Mouse (Mus musculus) mesoderm, embryonic 11.5 days (tissue): ENCODE results near the gene Phb.

Experiments
- DNase-seq: peaks from one replicate; pipeline ENCODE4 v3.0.0-alpha.2; 2012; ENCODE audit warnings: low read depth, low spot score

The Phb gene

DNA sequence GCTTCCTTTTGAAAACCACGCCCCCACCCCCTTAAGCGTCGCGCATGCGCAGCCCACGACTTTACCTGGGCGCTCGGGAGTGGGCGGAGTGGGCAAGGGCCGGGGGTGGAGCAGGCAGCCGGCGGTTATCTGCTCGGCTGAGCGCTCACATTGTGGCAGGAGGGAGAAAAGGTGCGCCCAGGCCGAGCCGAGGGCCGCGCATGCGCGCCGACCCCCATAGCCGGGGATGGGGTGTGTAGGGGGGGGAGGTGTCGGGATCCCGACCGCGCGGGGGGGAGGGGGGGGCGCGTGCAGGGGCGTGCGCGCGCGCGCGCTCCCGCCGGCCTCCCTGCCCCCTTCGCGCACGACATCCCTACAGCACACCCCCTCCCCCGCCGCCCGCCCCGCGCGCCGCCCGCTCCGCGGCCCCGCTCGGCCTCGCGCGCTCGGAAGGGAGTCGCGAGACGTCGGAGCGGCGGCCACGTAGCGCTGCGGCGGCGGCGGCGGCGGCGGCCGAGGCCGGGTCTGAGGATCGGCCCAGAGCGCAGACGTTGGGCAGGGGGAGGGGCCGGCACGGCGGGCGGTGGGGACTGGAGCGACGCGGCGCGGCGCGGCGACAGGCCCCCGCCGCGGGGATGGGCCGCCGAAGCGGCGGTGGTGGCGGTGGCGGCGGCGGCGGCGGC, 45.9 kb downstream of the Phb start, which contains the start of gene Zfp652:
Gene Zfp652 (plus strand): TSS at position 111 of the 662 bp plus-strand sequence.
- peak; percentile 94 for DNase-seq

DNA sequence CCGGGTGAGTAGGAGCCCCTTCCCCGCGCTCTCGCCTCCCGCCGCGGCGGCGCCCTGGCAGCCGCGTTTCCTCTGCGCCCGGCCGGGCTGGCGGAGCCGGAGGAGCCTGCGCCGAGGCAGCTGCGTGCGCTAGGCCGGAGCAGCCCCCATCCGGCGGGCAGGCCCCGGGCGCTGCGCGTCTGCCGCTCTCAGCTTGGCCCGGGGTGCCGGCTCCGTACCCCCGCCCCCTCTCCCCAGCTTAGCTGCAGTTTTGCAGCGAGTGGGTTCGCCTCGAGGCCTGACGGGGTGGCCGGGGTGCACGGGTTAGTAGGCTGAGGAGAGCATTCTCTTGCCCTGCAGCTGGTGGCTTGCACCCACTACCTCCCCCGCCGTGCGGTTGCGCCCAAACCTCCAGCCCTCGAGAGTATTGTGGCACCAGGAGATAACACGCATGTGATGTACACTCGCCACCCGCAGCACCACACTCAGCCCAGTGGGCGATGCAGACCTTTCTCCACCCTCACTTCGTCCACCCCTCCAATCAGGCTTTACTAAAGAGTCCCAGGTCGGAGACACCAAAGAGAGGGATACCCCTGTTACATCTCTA, 46.6 kb downstream of the Phb start:
- DNase-seq: peak; percentile 41

DNA sequence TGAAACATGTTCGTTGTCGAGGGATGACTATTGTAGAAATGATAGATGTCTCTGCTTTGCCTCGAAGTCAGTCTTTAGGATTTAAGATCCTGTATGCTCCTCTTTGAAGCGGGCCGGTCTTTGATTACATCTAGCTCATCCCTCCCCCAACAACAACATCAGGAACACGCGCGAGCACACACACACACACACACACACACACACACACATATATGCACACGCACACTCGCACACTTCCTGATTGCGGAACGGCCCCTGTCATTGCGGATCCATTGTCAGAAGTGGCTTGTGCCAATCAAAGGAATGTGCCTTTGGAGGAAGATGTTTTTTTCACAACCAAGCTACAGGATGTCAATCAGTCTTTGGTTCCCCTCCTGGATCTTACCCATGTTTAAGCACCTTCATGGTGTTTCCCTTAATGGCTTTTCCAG, 47.1 kb downstream of the Phb start:
- DNase-seq: no peak

DNA sequence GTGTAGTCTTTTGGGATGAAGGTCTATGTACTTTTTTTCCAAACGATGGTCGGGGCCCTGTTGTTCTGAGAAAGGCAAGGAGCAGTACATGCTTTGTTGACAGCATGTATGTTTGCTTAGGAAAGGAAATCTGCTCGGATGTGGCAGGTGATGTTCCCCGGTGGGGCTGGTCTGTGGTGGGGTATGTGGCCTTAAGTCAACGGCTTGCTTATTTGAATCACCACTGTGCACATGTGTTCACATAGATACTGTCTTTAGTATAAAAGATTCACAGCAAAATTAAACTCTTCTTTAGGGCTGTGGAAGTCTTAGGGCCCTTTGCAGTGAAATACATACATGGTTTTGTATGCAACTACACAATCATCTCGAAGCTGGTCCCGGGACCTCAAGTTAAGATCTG, 47.7 kb downstream of the Phb start:
- no peak for DNase-seq

DNA sequence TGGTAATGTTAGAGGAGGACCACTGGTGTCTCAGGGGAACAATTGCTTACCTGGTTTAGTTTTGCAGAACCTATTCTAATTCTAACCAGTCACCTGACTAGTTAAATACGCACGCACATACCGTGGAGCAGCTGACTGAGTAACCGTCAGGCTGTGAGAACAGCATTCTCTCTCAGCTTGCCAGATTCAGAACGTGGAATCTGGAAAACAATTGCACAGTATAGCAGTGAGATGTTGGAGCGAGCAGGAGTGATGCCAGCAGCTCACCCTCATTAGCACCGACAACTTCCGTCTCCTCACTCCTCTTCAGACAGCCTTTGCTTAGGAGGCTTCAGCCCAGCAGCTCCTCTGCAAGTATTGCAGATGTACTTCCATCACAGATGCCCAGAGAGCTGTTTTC, 49.4 kb downstream of the Phb start:
- no peak for DNase-seq

DNA sequence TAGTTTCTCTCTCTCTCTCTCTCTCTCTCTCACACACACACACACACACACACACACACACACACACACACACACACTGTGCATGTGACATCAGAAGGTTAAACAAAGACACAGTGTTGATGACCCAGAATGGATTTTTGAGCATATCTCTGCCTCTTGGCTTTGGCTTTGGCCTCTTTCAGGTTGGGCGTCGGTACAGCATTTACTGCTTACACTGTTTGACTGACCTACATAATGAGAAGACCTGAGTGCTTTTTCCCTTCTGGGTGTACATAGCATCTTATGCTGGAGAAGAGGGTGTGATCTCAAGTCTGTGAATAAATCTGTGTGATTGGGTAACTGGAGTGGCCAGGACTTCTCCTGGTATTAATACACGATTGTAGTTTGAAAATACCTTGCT, 52.6 kb downstream of the Phb start:
- DNase-seq: no peak

DNA sequence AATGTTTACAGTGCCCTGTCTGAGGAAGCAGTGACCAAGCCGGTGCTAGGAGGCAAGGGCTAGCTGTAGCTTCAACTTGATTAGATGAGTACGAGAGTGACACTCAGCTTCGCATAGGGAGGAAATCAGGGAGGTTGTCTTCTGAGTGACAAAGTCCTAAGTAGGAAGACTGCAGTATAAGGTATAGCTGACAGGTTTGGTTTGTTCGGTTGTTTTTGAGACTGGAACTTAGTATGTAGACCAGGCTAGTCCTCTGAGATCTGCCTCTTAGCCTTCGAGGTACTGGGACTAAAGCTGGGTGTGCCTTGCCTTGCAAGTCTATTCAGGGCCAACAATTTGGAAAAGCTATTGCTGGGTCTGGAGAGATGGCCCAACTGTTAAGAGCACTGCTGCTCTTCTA, 56.5 kb downstream of the Phb start, which contains the start of gene B130006D01Rik:
Gene B130006D01Rik (plus strand): TSS at position 301 of the 400 bp plus-strand sequence.
- no peak for DNase-seq

DNA sequence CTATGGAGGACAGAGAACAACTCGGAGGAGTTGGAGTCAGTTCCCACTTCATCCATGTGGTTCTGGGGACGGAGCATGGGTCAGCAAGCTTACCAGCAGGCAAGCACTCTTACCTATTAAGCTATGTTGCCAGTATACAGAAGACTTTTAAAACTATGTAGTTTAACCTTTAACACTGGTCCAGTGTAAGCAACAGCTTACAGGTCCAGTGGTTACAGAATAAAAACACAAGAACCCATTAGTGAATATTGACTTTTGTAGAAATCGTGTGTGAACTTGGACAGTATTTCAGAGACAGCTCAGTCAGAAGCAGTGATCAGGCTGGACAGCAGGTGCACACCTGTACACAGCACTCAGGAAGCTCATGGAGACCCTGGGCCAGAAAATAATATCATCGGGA, 57.7 kb downstream of the Phb start:
- no peak for DNase-seq

DNA sequence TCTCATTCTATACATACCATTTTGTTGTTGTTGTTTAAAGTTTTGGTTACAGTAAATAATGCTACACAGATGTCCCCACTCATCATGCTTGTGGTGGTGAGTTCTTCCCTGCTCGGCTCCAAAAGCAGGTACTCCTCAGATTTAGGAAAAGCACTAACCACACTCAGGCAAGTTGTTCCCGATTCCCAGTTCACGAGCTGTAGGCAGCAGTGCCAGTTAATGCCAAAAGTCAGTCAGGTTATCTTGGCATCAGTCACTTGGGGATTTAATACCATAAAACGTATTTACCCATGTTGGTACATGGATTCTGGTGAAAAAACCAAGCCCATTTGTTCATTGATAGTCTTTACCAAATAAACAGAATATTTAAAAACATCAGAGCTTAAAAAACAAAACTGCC, 59.4 kb downstream of the Phb start:
- no peak for DNase-seq

DNA sequence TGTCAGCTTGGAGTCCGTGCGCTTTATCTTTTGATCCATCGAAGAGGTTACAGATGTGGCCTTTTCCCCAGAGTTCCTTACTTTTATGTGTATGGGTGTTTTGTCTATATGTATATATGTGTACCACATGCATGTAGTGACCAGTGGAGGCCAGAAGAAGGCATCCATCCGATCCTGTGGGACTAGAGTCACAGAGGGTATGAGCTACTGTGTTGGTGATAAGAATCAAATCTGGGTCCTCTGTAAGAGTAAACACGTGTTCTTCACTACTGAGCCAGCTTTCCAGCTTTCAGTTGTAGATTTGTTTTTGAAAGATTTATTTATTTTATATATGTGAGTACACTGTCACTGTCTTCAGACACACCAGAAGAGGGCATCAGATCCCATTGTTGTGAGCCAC, 61.2 kb downstream of the Phb start:
- DNase-seq: no peak

DNA sequence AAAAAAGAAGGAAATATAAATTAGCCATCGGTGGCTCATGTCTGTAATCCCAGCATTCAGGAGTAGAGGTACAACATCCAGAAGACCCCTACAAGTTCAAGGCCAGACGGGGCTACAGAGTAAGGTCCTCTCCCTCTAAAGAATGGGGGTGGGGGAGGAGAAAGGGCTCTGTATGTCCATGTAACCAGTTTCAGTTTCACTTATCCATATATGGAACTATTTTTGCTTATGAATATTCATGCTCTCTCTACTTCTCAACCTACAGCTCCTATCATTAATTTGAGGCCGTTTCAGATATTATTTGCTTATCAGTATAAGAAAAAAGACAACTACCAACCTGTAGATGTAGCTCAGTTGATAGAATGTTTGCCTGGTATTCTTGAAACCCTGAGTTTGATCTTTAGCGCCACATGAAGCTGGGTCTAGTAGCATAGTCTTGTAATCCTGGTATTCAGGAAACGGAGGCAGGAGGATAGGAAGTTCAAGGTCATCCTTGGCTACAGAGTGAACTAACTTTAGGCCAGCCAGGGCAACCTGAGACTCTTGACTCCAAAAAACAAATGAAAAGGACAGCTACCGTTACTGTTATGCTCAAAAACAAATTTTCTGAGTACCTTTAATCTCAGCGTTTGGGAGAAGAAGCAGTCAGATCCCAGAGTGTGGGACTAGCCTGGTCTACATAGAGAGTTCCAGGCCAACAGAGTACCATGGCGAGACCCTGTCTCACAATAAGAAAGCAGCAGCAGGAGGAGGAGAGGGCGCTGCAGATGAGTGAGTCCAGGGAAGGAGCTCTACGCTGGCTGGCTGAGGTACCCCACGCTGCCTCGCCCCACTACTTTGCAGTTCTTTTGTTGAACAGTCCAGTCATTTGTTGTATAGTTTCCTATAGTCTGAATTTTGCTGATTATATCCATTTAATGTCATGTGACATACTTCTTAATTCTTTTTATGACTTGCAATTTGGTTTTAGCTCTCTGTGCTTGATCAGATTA, 62.5 kb downstream of the Phb start:
- no peak for DNase-seq
